Mouse (Mus musculus): ENCODE measurements around the gene Srbd1. TPM values are rescaled to one million over a fixed set of nuclear protein-coding genes. Genes with fewer than 3 reads are reported as not detected.

Gene Srbd1
- 22.6 and 24.1 TPM in 2 replicates for polyA plus RNA-seq (2016; fragmentation: Nextera tagmentation; extraction: Ambion mirVana)

GRCm38 (mm10) chr17:86145079-86145951 lies at the start of gene Srbd1:
Gene Srbd1, minus strand, starts transcription at chr17:86145175.
- Histone ChIP-seq H3K27me3 (no peaks in the 10 kb centered on the region), H3K4me3 (peak within 1 kb of the TSS; percentile 54), H3K4me1 (peaks cover 12% of the 10 kb centered on the region), H3K9ac (peak within 1 kb of the TSS; percentile 65), H3K9me3 (replicated peaks) (no peaks in the 10 kb centered on the region), H3K36me3 (peaks cover 4% of the 10 kb centered on the region; the same call in 1 of the 2 replicates), H3K27ac (0 out of 2 replicates have a peak within 1 kb of the TSS, but pooled peaks have one; percentile 41), H3K4me2 (replicated peaks) (peak within 1 kb of the TSS; percentile 90)
- 3% methylated on average over 29 of the region's 45 CpGs for WGBS
- ATAC-seq (ENCODE audit: low FRiP score): peak; percentile 96

- no peak for ATAC-seq (ENCODE audit: low FRiP score)
- H3K4me2 ChIP-seq (replicated peaks): no peak overlapping the region
- H3K9ac ChIP-seq: no peak overlapping the region
- no peaks in the 10 kb centered on the region for H3K36me3 ChIP-seq
- no peak overlapping the region for H3K4me3 ChIP-seq
- H3K27ac ChIP-seq: no peak overlapping the region
- 92% methylated on average over 6 of the region's 6 CpGs for WGBS
- no peaks in the 10 kb centered on the region for H3K4me1 ChIP-seq
- no peaks in the 10 kb centered on the region for H3K27me3 ChIP-seq
- H3K9me3 ChIP-seq (replicated peaks): no peaks in the 10 kb centered on the region
These were observed 49.0 kb upstream of the Srbd1 start for GRCm38 (mm10) chr17:86193979-86194378.

- Histone ChIP-seq H3K36me3 (no peaks in the 10 kb centered on the region), H3K9me3 (replicated peaks) (no peaks in the 10 kb centered on the region), H3K9ac (no peak overlapping the region), H3K27ac (no peak overlapping the region), H3K4me1 (peaks cover 13% of the 10 kb centered on the region), H3K27me3 (no peaks in the 10 kb centered on the region), H3K4me3 (no peak overlapping the region), H3K4me2 (replicated peaks) (no peak overlapping the region)
- ATAC-seq (ENCODE audit: low FRiP score): no peak
- WGBS: 90% methylated on average over 1 of the region's 1 CpGs
These were observed 42.8 kb upstream of the Srbd1 start for GRCm38 (mm10) chr17:86187777-86188176.

GRCm38 (mm10) chr17:86185584-86185983 lies 40.6 kb upstream of the Srbd1 start:
- H3K4me1 ChIP-seq: peaks cover 13% of the 10 kb centered on the region

GRCm38 (mm10) chr17:86184552-86185209 lies 39.7 kb upstream of the Srbd1 start:
- Histone ChIP-seq H3K9me3 (replicated peaks) (no peaks in the 10 kb centered on the region), H3K27ac (no peak overlapping the region), H3K9ac (no peak overlapping the region), H3K4me2 (replicated peaks) (no peak overlapping the region), H3K4me1 (peaks cover 13% of the 10 kb centered on the region), H3K36me3 (no peaks in the 10 kb centered on the region), H3K27me3 (no peaks in the 10 kb centered on the region), H3K4me3 (no peak overlapping the region)
- 69% methylated on average over 9 of the region's 9 CpGs for WGBS
- no peak for ATAC-seq (ENCODE audit: low FRiP score)

More at GRCm38 (mm10) chr17:86185584-86185983, 40.6 kb upstream of the Srbd1 start:
- ATAC-seq (ENCODE audit: low FRiP score): no peak
- no peak overlapping the region for H3K4me2 ChIP-seq (replicated peaks)
- WGBS: 43% methylated on average over 7 of the region's 7 CpGs
- H3K9ac ChIP-seq: no peak overlapping the region
- no peak overlapping the region for H3K27ac ChIP-seq
- no peak overlapping the region for H3K4me3 ChIP-seq
- H3K36me3 ChIP-seq: no peaks in the 10 kb centered on the region
- no peaks in the 10 kb centered on the region for H3K9me3 ChIP-seq (replicated peaks)
- H3K27me3 ChIP-seq: no peaks in the 10 kb centered on the region

GRCm38 (mm10) chr17:86183788-86184187 lies 38.8 kb upstream of the Srbd1 start:
- Histone ChIP-seq H3K4me1 (peaks cover 13% of the 10 kb centered on the region), H3K27ac (no peak overlapping the region), H3K9me3 (replicated peaks) (no peaks in the 10 kb centered on the region), H3K9ac (no peak overlapping the region), H3K4me3 (no peak overlapping the region), H3K36me3 (no peaks in the 10 kb centered on the region), H3K4me2 (replicated peaks) (no peak overlapping the region), H3K27me3 (no peaks in the 10 kb centered on the region)
- 19% methylated on average over 2 of the region's 2 CpGs for WGBS
- ATAC-seq (ENCODE audit: low FRiP score): no peak

GRCm38 (mm10) chr17:86176722-86177121 lies 31.7 kb upstream of the Srbd1 start:
- H3K9me3 ChIP-seq (replicated peaks): no peaks in the 10 kb centered on the region
- H3K27me3 ChIP-seq: no peaks in the 10 kb centered on the region
- no peak overlapping the region for H3K4me2 ChIP-seq (replicated peaks)
- no peak overlapping the region for H3K9ac ChIP-seq
- WGBS: 87% methylated on average over 7 of the region's 7 CpGs
- H3K4me3 ChIP-seq: no peak overlapping the region
- H3K4me1 ChIP-seq: peaks cover 7% of the 10 kb centered on the region; the same call in 1 of the 2 replicates
- H3K36me3 ChIP-seq: 0 out of 2 replicates have a peak, but pooled peaks cover 6% of the 10 kb centered on the region
- ATAC-seq (ENCODE audit: low FRiP score): no peak
- no peak overlapping the region for H3K27ac ChIP-seq

GRCm38 (mm10) chr17:86175516-86175915 lies 30.5 kb upstream of the Srbd1 start:
- Histone ChIP-seq H3K9ac (no peak overlapping the region), H3K4me3 (no peak overlapping the region), H3K9me3 (replicated peaks) (no peaks in the 10 kb centered on the region), H3K4me2 (replicated peaks) (no peak overlapping the region), H3K36me3 (0 out of 2 replicates have a peak, but pooled peaks cover 6% of the 10 kb centered on the region), H3K27me3 (no peaks in the 10 kb centered on the region), H3K27ac (no peak overlapping the region), H3K4me1 (peaks cover 9% of the 10 kb centered on the region)
- ATAC-seq (ENCODE audit: low FRiP score): no peak
- WGBS: 63% methylated on average over 9 of the region's 9 CpGs

- Histone ChIP-seq H3K4me3 (peak overlapping the region; percentile 58; the same call in 1 of the 2 replicates), H3K9ac (no peak overlapping the region), H3K4me1 (peaks cover 27% of the 10 kb centered on the region), H3K9me3 (replicated peaks) (no peaks in the 10 kb centered on the region), H3K27ac (no peak overlapping the region), H3K27me3 (peaks cover 7% of the 10 kb centered on the region; the same call in 1 of the 2 replicates), H3K4me2 (replicated peaks) (peak overlapping the region; percentile 92), H3K36me3 (0 out of 2 replicates have a peak, but pooled peaks cover 6% of the 10 kb centered on the region)
- no peak for ATAC-seq (ENCODE audit: low FRiP score)
- 56% methylated on average over 9 of the region's 9 CpGs for WGBS
These were observed 25.4 kb upstream of the Srbd1 start for GRCm38 (mm10) chr17:86170164-86170958.

- Histone ChIP-seq H3K27me3 (peaks cover 7% of the 10 kb centered on the region; the same call in 1 of the 2 replicates), H3K36me3 (0 out of 2 replicates have a peak, but pooled peaks cover 6% of the 10 kb centered on the region), H3K4me2 (replicated peaks) (peak overlapping the region; percentile 92), H3K9ac (peak overlapping the region; percentile 70), H3K4me1 (peaks cover 27% of the 10 kb centered on the region), H3K4me3 (peak overlapping the region; percentile 58), H3K9me3 (replicated peaks) (no peaks in the 10 kb centered on the region), H3K27ac (no peak overlapping the region)
- 25% methylated on average over 6 of the region's 6 CpGs for WGBS
- no peak for ATAC-seq (ENCODE audit: low FRiP score)
These were observed 24.1 kb upstream of the Srbd1 start for GRCm38 (mm10) chr17:86169092-86169491.

- peaks cover 27% of the 10 kb centered on the region for H3K4me1 ChIP-seq
- peak overlapping the region; percentile 92 for H3K4me2 ChIP-seq (replicated peaks)
- H3K4me3 ChIP-seq: peak overlapping the region; percentile 58
- 0 out of 2 replicates have a peak, but pooled peaks cover 5% of the 10 kb centered on the region for H3K36me3 ChIP-seq
- ATAC-seq (ENCODE audit: low FRiP score): no peak
- H3K9me3 ChIP-seq (replicated peaks): no peaks in the 10 kb centered on the region
- H3K9ac ChIP-seq: peak overlapping the region; percentile 70
- peaks cover 7% of the 10 kb centered on the region; the same call in 1 of the 2 replicates for H3K27me3 ChIP-seq
- peak overlapping the region; percentile 87 for H3K27ac ChIP-seq
- WGBS: under 1% methylated on average over 63 of the region's 64 CpGs
These were observed 23.4 kb upstream of the Srbd1 start for GRCm38 (mm10) chr17:86168231-86168981.
